Mouse (Mus musculus) heart, embryonic 16.5 days (tissue): ENCODE measurements around the gene Slc24a3. TPM values are rescaled to one million over a fixed set of nuclear protein-coding genes. Genes with fewer than 3 reads are reported as not detected.

Experiments
- ATAC-seq: fragments of 200-750 bp; cut with Nextera tagmentation; replicated peaks from 2 replicates; pipeline ENCODE4 v1.8.0; 2017; ENCODE audit warnings: moderate number of reproducible peaks; ENCODE audit not compliant: insufficient read depth, low FRiP score; ENCODE audit errors: extremely low read depth
- H3K27ac ChIP-seq: fragments of 300-500 bp; sonication (generic); 2 replicates; pipeline ENCODE4 v1.5.1; 2014; ENCODE audit warnings: mild to moderate bottlenecking, low read length, control low read depth, moderate library complexity
- H3K27me3 ChIP-seq: fragments of 300-500 bp; sonication (generic); 2 replicates; pipeline ENCODE4 v1.6.1; 2014; ENCODE audit warnings: low read length, mixed read lengths; ENCODE audit not compliant: control insufficient read depth, insufficient read depth
- H3K36me3 ChIP-seq: fragments of 300-500 bp; sonication (generic); 2 replicates; pipeline ENCODE4 v1.6.1; 2014; ENCODE audit not compliant: control insufficient read depth, insufficient read depth
- H3K4me1 ChIP-seq: fragments of 300-500 bp; sonication (generic); 2 replicates; pipeline ENCODE4 v1.6.1; 2014; ENCODE audit warnings: low read length, mixed read lengths; ENCODE audit not compliant: control insufficient read depth, insufficient read depth
- H3K4me2 ChIP-seq: fragments of 300-500 bp; sonication (generic); 2 replicates; pipeline ENCODE4 v1.6.1; 2014; ENCODE audit warnings: low read depth, mild to moderate bottlenecking, control low read depth, low read length
- H3K4me3 ChIP-seq: fragments of 300-500 bp; sonication (generic); 2 replicates; pipeline ENCODE4 v1.5.1; 2014; ENCODE audit warnings: mild to moderate bottlenecking, control low read depth, low read length
- H3K9ac ChIP-seq: fragments of 300-500 bp; sonication (generic); 2 replicates; pipeline ENCODE4 v1.6.1; 2014; ENCODE audit warnings: low read length, control low read depth
- H3K9me3 ChIP-seq: fragments of 300-500 bp; sonication (generic); replicated peaks from 2 replicates; pipeline ENCODE4 v1.6.1; 2016; ENCODE audit warnings: low read length; ENCODE audit not compliant: control insufficient read depth
- WGBS: fragments of 180-500 bp; shearing (Covaris S2); extraction: QIAGEN DNeasy Blood & Tissue Kit; methylation state at CpG from one replicate; pipeline ENCODE4 v1.1.7; 2014; 5-methylcytosine and 5-hydroxymethylcytosine counted together
- polyA plus RNA-seq: library from polyadenylated mRNA; unstranded; fragments of >200 nt; fragmentation: Nextera tagmentation; extraction: Ambion mirVana; gene quantifications from 2 replicates; pipeline ENCODE4 v1.2.1, GENCODE M21; 2015

Slc24a3 gene
- polyA plus RNA-seq, 1 experiment from 2014 or later: 0.83 TPM

- Histone ChIP-seq H3K4me1 (no peaks in the 10 kb centered on the region), H3K9me3 (no peaks in the 10 kb centered on the region), H3K4me2 (no peak overlapping the region), H3K36me3 (no peaks in the 10 kb centered on the region), H3K9ac (no peak overlapping the region), H3K4me3 (no peak overlapping the region), H3K27ac (no peak overlapping the region), H3K27me3 (no peaks in the 10 kb centered on the region)
- 61% methylated on average over 1 of the region's 1 CpGs for WGBS
- ATAC-seq: no peak
Measured at GRCm38 (mm10) chr2:145344521-145344920, 177.0 kb downstream of the Slc24a3 start.

- Histone ChIP-seq H3K4me3 (no peak overlapping the region), H3K27ac (no peak overlapping the region), H3K9me3 (no peaks in the 10 kb centered on the region), H3K4me2 (no peak overlapping the region), H3K27me3 (no peaks in the 10 kb centered on the region), H3K4me1 (no peaks in the 10 kb centered on the region), H3K9ac (no peak overlapping the region), H3K36me3 (no peaks in the 10 kb centered on the region)
- 77% methylated on average over 1 of the region's 1 CpGs for WGBS
- no peak for ATAC-seq
Measured at GRCm38 (mm10) chr2:145353801-145354200, 186.2 kb downstream of the Slc24a3 start.

- WGBS: 76% methylated on average over 6 of the region's 6 CpGs
- Histone ChIP-seq H3K9ac (no peak overlapping the region), H3K36me3 (no peaks in the 10 kb centered on the region), H3K4me1 (no peaks in the 10 kb centered on the region), H3K27ac (no peak overlapping the region), H3K9me3 (no peaks in the 10 kb centered on the region), H3K4me3 (no peak overlapping the region), H3K4me2 (no peak overlapping the region), H3K27me3 (no peaks in the 10 kb centered on the region)
- no peak for ATAC-seq
Measured at GRCm38 (mm10) chr2:145358236-145358942, 190.8 kb downstream of the Slc24a3 start.

- H3K9ac ChIP-seq: no peak overlapping the region
- 60% methylated on average over 2 of the region's 2 CpGs for WGBS
- H3K27me3 ChIP-seq: no peaks in the 10 kb centered on the region
Measured at GRCm38 (mm10) chr2:145363604-145364003, 196.1 kb downstream of the Slc24a3 start.

GRCm38 (mm10) chr2:145368701-145369100, 201.1 kb downstream of the Slc24a3 start:
- no peak overlapping the region for H3K4me3 ChIP-seq
- no peak overlapping the region for H3K27ac ChIP-seq
- H3K9ac ChIP-seq: no peak overlapping the region
- H3K4me1 ChIP-seq: no peaks in the 10 kb centered on the region
- no peaks in the 10 kb centered on the region for H3K36me3 ChIP-seq
- 46% methylated on average over 2 of the region's 2 CpGs for WGBS
- H3K4me2 ChIP-seq: no peak overlapping the region
- no peaks in the 10 kb centered on the region for H3K9me3 ChIP-seq
- H3K27me3 ChIP-seq: no peaks in the 10 kb centered on the region
- ATAC-seq: no peak

More at GRCm38 (mm10) chr2:145363604-145364003, 196.1 kb downstream of the Slc24a3 start:
- no peaks in the 10 kb centered on the region for H3K4me1 ChIP-seq
- no peaks in the 10 kb centered on the region for H3K9me3 ChIP-seq
- no peak overlapping the region for H3K27ac ChIP-seq
- no peaks in the 10 kb centered on the region for H3K36me3 ChIP-seq
- no peak overlapping the region for H3K4me2 ChIP-seq
- no peak overlapping the region for H3K4me3 ChIP-seq
- no peak for ATAC-seq

GRCm38 (mm10) chr2:145370795-145371194, 203.2 kb downstream of the Slc24a3 start:
- WGBS: 55% methylated on average over 4 of the region's 4 CpGs
- Histone ChIP-seq H3K27me3 (no peaks in the 10 kb centered on the region), H3K4me3 (no peak overlapping the region), H3K4me2 (no peak overlapping the region), H3K36me3 (no peaks in the 10 kb centered on the region), H3K9ac (no peak overlapping the region), H3K4me1 (no peaks in the 10 kb centered on the region), H3K9me3 (no peaks in the 10 kb centered on the region), H3K27ac (no peak overlapping the region)
- no peak for ATAC-seq

GRCm38 (mm10) chr2:145373803-145374202, 206.2 kb downstream of the Slc24a3 start:
- ATAC-seq: no peak

GRCm38 (mm10) chr2:145382908-145383770, 215.6 kb downstream of the Slc24a3 start:
- ATAC-seq: no peak
- no peak overlapping the region for H3K4me3 ChIP-seq

More at GRCm38 (mm10) chr2:145373803-145374202, 206.2 kb downstream of the Slc24a3 start:
- Histone ChIP-seq H3K36me3 (no peaks in the 10 kb centered on the region), H3K9ac (no peak overlapping the region), H3K4me3 (no peak overlapping the region), H3K27me3 (no peaks in the 10 kb centered on the region), H3K27ac (no peak overlapping the region), H3K4me2 (no peak overlapping the region), H3K9me3 (no peaks in the 10 kb centered on the region), H3K4me1 (no peaks in the 10 kb centered on the region)
- WGBS: 91% methylated on average over 5 of the region's 5 CpGs

GRCm38 (mm10) chr2:145384221-145384620, 216.7 kb downstream of the Slc24a3 start:
- no peaks in the 10 kb centered on the region for H3K27me3 ChIP-seq
- no peaks in the 10 kb centered on the region for H3K9me3 ChIP-seq
- peaks cover 3% of the 10 kb centered on the region; the same call in 1 of the 2 replicates for H3K4me1 ChIP-seq
- H3K4me2 ChIP-seq: no peak overlapping the region
- WGBS: 89% methylated on average over 2 of the region's 2 CpGs
- no peak for ATAC-seq
- no peak overlapping the region for H3K9ac ChIP-seq
- no peak overlapping the region for H3K4me3 ChIP-seq
- no peaks in the 10 kb centered on the region for H3K36me3 ChIP-seq
- H3K27ac ChIP-seq: no peak overlapping the region

More at GRCm38 (mm10) chr2:145382908-145383770, 215.6 kb downstream of the Slc24a3 start:
- H3K9me3 ChIP-seq: no peaks in the 10 kb centered on the region
- H3K27me3 ChIP-seq: no peaks in the 10 kb centered on the region
- H3K4me1 ChIP-seq: peaks cover 3% of the 10 kb centered on the region; the same call in 1 of the 2 replicates
- no peaks in the 10 kb centered on the region for H3K36me3 ChIP-seq
- no peak overlapping the region for H3K4me2 ChIP-seq
- H3K9ac ChIP-seq: no peak overlapping the region
- no peak overlapping the region for H3K27ac ChIP-seq
- WGBS: 84% methylated on average over 13 of the region's 13 CpGs
